Mouse (Mus musculus): ENCODE measurements around the gene Gm17606. TPM values are rescaled to one million over a fixed set of nuclear protein-coding genes. Genes with fewer than 3 reads are reported as not detected.
"Not testable (repeated sequence)": the region's sequence is repeated elsewhere in the genome, so short reads cannot be mapped to it uniquely, and the experiment has no call there.

Gm17606 gene
- polyA plus RNA-seq, 1 experiment from 2014 or later = not detected

DNA sequence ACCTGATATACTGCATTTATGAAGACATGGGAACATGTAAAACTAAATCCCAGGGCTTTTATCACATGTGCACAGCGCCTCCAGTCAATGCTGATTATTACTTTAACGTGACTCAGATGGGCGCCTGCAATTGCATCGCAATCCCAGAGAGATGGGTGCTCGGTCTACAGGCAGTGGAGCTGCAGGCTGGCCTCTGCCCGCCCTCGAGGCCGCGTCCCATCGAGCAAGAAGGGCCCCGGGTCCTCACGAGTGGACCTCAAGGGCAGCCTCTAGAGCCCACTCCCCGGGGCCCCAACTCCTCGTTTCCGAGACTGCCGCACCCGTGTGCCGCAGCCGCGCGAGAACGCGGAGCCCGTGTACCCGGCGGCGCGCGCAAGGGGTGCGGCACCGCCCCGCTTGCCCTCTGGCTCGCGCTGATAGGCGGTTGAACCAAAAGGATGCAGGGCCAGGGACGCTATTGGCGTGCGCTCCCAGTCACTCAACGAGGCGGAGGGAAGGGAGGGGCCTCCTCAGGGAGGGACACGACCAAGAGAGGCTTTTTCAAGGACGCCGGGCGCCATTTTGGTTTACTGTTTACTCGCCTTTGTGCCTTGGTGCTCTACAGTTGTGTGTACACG, 37.6 kb upstream of the Gm17606 start:
- Histone ChIP-seq H3K9me3 (ENCODE audit: control insufficient read depth, low read depth, low read length) (no peaks in the 10 kb centered on the region), H3K27ac (ENCODE audit: low read length) (peak overlapping the region; percentile 89), H3K27me3 (ENCODE audit: control insufficient read depth, insufficient read depth, low read length) (no peaks in the 10 kb centered on the region), H3K4me3 (ENCODE audit: low read depth, low read length) (peak overlapping the region; percentile 52), H3K36me3 (ENCODE audit: control insufficient read depth, insufficient read depth, low read length) (no peaks in the 10 kb centered on the region; the same call in 1 of the 2 replicates), H3K4me1 (ENCODE audit: control insufficient read depth, insufficient read depth, low read length) (peaks cover 18% of the 10 kb centered on the region; the same call in 1 of the 2 replicates), H3K9ac (replicated peaks; ENCODE audit: low read depth, low read length) (peak overlapping the region; percentile 47; the same call in 1 of the 2 replicates), H3K4me2 (replicated peaks; ENCODE audit: low read depth, low read length) (peak overlapping the region; percentile 45)
- WGBS = under 1% methylated on average over 46 of the region's 46 CpGs
- peak; percentile 99 for ATAC-seq (ENCODE audit: insufficient number of reproducible peaks, insufficient read depth, low FRiP score, low read depth)

DNA sequence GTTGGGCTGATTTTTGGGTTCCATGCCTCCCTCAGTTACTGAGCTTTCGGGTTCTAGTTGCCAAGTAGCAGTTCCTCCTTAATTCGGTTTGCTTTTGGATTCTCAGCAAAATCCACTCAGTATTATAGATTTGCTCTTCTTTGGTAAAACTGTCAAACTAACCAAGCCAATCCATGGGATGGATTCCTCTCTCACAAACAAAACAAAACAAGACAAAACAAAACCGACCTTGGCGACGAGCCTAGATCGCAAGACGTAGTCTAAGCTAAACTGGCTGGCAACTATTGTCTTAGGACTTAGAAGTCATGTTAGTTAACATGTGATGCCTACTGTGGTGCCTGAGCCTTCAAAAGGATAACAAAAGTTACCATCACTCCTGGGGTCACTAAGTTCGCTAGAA, 37.1 kb upstream of the Gm17606 start:
- H3K9me3 ChIP-seq (ENCODE audit: control insufficient read depth, low read depth, low read length) = no peaks in the 10 kb centered on the region
- 84% methylated on average over 8 of the region's 8 CpGs for WGBS
- H3K27ac ChIP-seq (ENCODE audit: low read length) = peak overlapping the region; percentile 76
- peak overlapping the region; percentile 52 for H3K4me3 ChIP-seq (ENCODE audit: low read depth, low read length)
- peaks cover 18% of the 10 kb centered on the region; the same call in 1 of the 2 replicates for H3K4me1 ChIP-seq (ENCODE audit: control insufficient read depth, insufficient read depth, low read length)
- ATAC-seq (ENCODE audit: insufficient number of reproducible peaks, insufficient read depth, low FRiP score, low read depth) = no peak
- no peaks in the 10 kb centered on the region for H3K27me3 ChIP-seq (ENCODE audit: control insufficient read depth, insufficient read depth, low read length)
- H3K9ac ChIP-seq (replicated peaks; ENCODE audit: low read depth, low read length) = no peak overlapping the region
- no peaks in the 10 kb centered on the region; the same call in 1 of the 2 replicates for H3K36me3 ChIP-seq (ENCODE audit: control insufficient read depth, insufficient read depth, low read length)
- peak overlapping the region; percentile 45 for H3K4me2 ChIP-seq (replicated peaks; ENCODE audit: low read depth, low read length)

DNA sequence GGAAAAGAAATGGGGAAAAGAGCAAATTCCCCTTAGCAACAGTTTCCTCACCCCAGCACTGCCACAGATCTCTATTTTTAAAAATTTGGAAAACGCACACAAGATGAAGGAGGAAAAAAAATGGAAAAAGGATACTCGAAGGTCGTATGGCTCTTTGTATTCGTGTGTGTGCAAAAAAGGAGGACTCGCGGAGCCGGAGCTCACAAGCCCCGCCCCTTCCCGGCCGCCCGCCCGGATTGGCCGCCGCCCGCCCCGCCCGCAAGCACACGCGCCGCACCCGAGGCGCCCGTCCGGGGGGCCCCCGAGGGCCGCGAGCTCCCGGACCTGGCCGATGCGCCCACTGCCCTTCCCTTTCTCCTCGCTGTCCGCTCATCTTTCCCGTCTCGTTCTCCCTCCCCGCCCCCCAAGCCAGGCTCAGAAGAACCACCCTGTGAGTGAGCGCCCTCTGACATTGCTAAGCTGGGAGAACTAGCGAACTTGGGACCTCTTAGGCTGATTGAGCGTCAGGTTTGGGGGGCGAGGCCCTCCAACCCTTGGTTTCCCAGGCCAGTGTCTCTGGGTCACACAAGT, 34.9 kb upstream of the Gm17606 start, which contains the start of gene 4931414P19Rik:
Gene 4931414P19Rik (minus strand): TSS at position 242 of the 570 bp plus-strand sequence.
- H3K27me3 ChIP-seq (ENCODE audit: control insufficient read depth, insufficient read depth, low read length) = no peaks in the 10 kb centered on the region
- H3K4me1 ChIP-seq (ENCODE audit: control insufficient read depth, insufficient read depth, low read length) = peaks cover 18% of the 10 kb centered on the region; the same call in 1 of the 2 replicates
- H3K9me3 ChIP-seq (ENCODE audit: control insufficient read depth, low read depth, low read length) = no peaks in the 10 kb centered on the region
- no peaks in the 10 kb centered on the region for H3K36me3 ChIP-seq (ENCODE audit: control insufficient read depth, insufficient read depth, low read length)
- peak; percentile 63 for ATAC-seq (ENCODE audit: insufficient number of reproducible peaks, insufficient read depth, low FRiP score, low read depth)
- H3K27ac ChIP-seq (ENCODE audit: low read length) = peak within 1 kb of the TSS; percentile 76; the same call in 1 of the 2 replicates
- peak within 1 kb of the TSS; percentile 67 for H3K4me2 ChIP-seq (replicated peaks; ENCODE audit: low read depth, low read length)
- under 1% methylated on average over 38 of the region's 39 CpGs for WGBS
- peak within 1 kb of the TSS; percentile 50 for H3K4me3 ChIP-seq (ENCODE audit: low read depth, low read length)
- peak within 1 kb of the TSS; percentile 36; the same call in 1 of the 2 replicates for H3K9ac ChIP-seq (replicated peaks; ENCODE audit: low read depth, low read length)

DNA sequence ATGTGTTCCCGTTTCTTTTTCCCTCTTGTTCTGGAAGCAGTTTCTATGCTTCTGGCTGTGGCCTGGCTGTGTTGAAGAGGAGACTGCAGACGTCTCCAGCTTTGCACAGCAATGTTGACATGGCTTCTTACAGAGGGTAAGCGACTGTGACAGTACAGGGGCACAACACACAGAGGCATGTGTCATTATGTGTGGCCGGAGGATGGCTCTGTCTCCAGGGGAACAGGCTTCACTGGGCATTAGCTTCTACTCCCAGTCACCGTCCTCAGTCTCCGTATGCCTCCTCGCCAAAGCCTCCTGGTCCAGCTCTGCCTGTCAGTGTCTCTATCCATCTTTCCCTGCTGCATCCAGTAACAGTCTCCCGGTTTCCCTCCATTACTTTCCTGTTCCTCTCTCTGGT, 33.5 kb upstream of the Gm17606 start:
- no peak overlapping the region for H3K4me2 ChIP-seq (replicated peaks; ENCODE audit: low read depth, low read length)
- peaks cover 18% of the 10 kb centered on the region; the same call in 1 of the 2 replicates for H3K4me1 ChIP-seq (ENCODE audit: control insufficient read depth, insufficient read depth, low read length)
- H3K27ac ChIP-seq (ENCODE audit: low read length) = 0 out of 2 replicates have a peak overlapping the region, but pooled peaks have one; percentile 48
- H3K4me3 ChIP-seq (ENCODE audit: low read depth, low read length) = no peak overlapping the region
- no peaks in the 10 kb centered on the region for H3K27me3 ChIP-seq (ENCODE audit: control insufficient read depth, insufficient read depth, low read length)
- no peaks in the 10 kb centered on the region for H3K9me3 ChIP-seq (ENCODE audit: control insufficient read depth, low read depth, low read length)
- H3K36me3 ChIP-seq (ENCODE audit: control insufficient read depth, insufficient read depth, low read length) = no peaks in the 10 kb centered on the region; the same call in 1 of the 2 replicates
- no peak overlapping the region for H3K9ac ChIP-seq (replicated peaks; ENCODE audit: low read depth, low read length)
- 42% methylated on average over 8 of the region's 8 CpGs for WGBS
- ATAC-seq (ENCODE audit: insufficient number of reproducible peaks, insufficient read depth, low FRiP score, low read depth) = no peak

DNA sequence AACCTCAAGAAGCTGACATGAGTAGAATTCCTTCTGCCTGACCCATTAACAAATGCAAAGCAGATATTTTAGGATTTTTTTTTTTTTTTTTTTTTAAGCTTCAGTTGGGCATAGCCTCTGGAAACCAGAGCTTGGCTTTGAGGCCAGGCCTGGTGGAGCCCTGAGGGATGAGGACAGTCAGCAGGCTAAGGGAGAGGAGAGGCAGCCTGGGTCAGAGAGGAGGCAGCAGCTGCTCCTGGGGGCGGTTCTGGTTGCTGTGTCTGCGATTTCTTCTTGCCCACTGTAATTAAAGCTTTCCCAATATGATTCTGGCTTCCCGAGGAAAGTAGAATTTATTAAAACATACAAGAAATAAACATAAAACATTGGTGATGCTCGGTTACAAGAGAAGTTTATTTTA, 31.5 kb upstream of the Gm17606 start:
- Histone ChIP-seq H3K9me3 (ENCODE audit: control insufficient read depth, low read depth, low read length) (no peaks in the 10 kb centered on the region), H3K27ac (ENCODE audit: low read length) (no peak overlapping the region), H3K36me3 (ENCODE audit: control insufficient read depth, insufficient read depth, low read length) (peaks cover 6% of the 10 kb centered on the region), H3K4me2 (replicated peaks; ENCODE audit: low read depth, low read length) (no peak overlapping the region), H3K9ac (replicated peaks; ENCODE audit: low read depth, low read length) (no peak overlapping the region), H3K4me3 (ENCODE audit: low read depth, low read length) (no peak overlapping the region), H3K4me1 (ENCODE audit: control insufficient read depth, insufficient read depth, low read length) (peaks cover 11% of the 10 kb centered on the region; the same call in 1 of the 2 replicates), H3K27me3 (ENCODE audit: control insufficient read depth, insufficient read depth, low read length) (no peaks in the 10 kb centered on the region)
- 52% methylated on average over 4 of the region's 4 CpGs for WGBS
- ATAC-seq (ENCODE audit: insufficient number of reproducible peaks, insufficient read depth, low FRiP score, low read depth) = no peak

DNA sequence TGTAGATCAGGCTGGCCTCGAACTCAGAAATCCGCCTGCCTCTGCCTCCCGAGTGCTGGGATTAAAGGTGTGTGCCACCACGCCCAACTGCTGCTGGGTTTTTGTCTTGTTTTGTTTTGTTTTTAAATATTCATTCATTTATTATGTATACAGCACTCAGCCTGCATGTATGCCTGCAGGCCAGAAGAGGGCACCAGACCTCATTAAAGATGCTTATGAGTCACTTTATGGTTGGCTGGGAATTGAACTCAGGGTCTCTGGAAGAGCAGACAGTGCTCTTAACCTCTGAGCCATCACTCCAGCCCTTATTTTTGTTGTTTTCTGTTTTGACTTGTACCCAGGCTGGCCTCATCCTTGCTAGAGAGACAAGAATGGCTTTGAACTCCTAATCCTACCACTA, 30.8 kb upstream of the Gm17606 start:
- Histone ChIP-seq H3K4me3 (ENCODE audit: low read depth, low read length) (no peak overlapping the region), H3K4me2 (replicated peaks; ENCODE audit: low read depth, low read length) (no peak overlapping the region), H3K27ac (ENCODE audit: low read length) (no peak overlapping the region), H3K4me1 (ENCODE audit: control insufficient read depth, insufficient read depth, low read length) (0 out of 2 replicates have a peak, but pooled peaks cover 7% of the 10 kb centered on the region), H3K9me3 (ENCODE audit: control insufficient read depth, low read depth, low read length) (no peaks in the 10 kb centered on the region), H3K36me3 (ENCODE audit: control insufficient read depth, insufficient read depth, low read length) (peaks cover 9% of the 10 kb centered on the region), H3K27me3 (ENCODE audit: control insufficient read depth, insufficient read depth, low read length) (no peaks in the 10 kb centered on the region), H3K9ac (replicated peaks; ENCODE audit: low read depth, low read length) (no peak overlapping the region)
- WGBS = 87% methylated on average over 4 of the region's 4 CpGs
- ATAC-seq (ENCODE audit: insufficient number of reproducible peaks, insufficient read depth, low FRiP score, low read depth) = no peak

DNA sequence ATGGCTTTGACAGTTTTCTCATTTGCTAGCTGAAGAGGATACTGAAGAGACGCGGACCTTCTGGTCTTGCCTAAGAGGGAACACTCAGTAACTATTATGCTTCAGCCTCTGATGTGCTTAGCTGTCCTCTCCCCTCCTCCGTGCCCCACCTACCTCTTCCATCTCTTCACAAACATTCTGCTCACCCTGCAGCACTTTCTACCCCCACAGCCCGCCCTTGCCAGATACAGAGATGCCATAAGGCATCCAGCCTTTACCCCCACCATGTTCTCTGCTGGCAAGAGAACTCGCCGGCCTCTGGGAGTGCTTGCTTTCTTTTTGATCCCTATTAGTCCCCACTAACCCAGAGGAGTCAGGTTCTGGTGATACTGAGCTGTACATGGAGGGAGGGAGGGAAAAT, 30.1 kb upstream of the Gm17606 start:
- H3K4me1 ChIP-seq (ENCODE audit: control insufficient read depth, insufficient read depth, low read length) = 0 out of 2 replicates have a peak, but pooled peaks cover 7% of the 10 kb centered on the region
- H3K9ac ChIP-seq (replicated peaks; ENCODE audit: low read depth, low read length) = no peak overlapping the region
- ATAC-seq (ENCODE audit: insufficient number of reproducible peaks, insufficient read depth, low FRiP score, low read depth) = no peak
- no peaks in the 10 kb centered on the region for H3K27me3 ChIP-seq (ENCODE audit: control insufficient read depth, insufficient read depth, low read length)
- no peak overlapping the region for H3K27ac ChIP-seq (ENCODE audit: low read length)
- H3K4me3 ChIP-seq (ENCODE audit: low read depth, low read length) = no peak overlapping the region
- H3K4me2 ChIP-seq (replicated peaks; ENCODE audit: low read depth, low read length) = no peak overlapping the region
- H3K36me3 ChIP-seq (ENCODE audit: control insufficient read depth, insufficient read depth, low read length) = peaks cover 9% of the 10 kb centered on the region
- no peaks in the 10 kb centered on the region for H3K9me3 ChIP-seq (ENCODE audit: control insufficient read depth, low read depth, low read length)
- 72% methylated on average over 6 of the region's 6 CpGs for WGBS

DNA sequence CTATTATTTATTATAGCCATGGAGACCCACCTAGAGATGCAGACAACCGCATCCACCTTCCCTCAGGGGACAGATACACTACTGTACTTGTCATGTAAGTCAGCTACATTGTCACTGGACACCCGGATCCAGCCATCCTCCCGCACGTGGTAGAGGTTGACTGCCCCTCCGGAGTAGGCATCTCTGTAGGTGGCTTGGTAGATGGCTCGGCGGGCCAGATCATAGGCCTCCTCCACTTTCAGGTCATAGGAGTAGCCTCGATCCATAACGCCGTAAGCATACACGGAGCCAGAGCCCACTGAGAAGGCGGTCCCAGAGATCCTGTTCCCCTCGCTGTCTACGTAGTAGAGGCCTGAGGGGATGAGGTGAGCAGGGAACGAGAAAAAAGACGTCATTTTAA, 26.6 kb upstream of the Gm17606 start:
- 93% methylated on average over 15 of the region's 16 CpGs for WGBS
- ATAC-seq (ENCODE audit: insufficient number of reproducible peaks, insufficient read depth, low FRiP score, low read depth); H3K4me3 ChIP-seq (ENCODE audit: low read depth, low read length): not testable (repeated sequence)

More for the DNA sequence above, 26.6 kb upstream of the Gm17606 start:
- not testable (repeated sequence) for H3K9ac ChIP-seq (replicated peaks; ENCODE audit: low read depth, low read length); H3K27ac ChIP-seq (ENCODE audit: low read length); H3K4me2 ChIP-seq (replicated peaks; ENCODE audit: low read depth, low read length); H3K4me1 ChIP-seq (ENCODE audit: control insufficient read depth, insufficient read depth, low read length); H3K27me3 ChIP-seq (ENCODE audit: control insufficient read depth, insufficient read depth, low read length); H3K9me3 ChIP-seq (ENCODE audit: control insufficient read depth, low read depth, low read length)
- peaks cover 11% of the 10 kb centered on the region for H3K36me3 ChIP-seq (ENCODE audit: control insufficient read depth, insufficient read depth, low read length)

Measured in stomach, embryonic 14.5 days (tissue).